Mouse (Mus musculus): ENCODE results near the gene Gak.

GRCm38 (mm10) chr5:108643674-108644073 is 14.1 kb upstream of the Gak start:
- TF ChIP-seq GATA1 (IDR thresholded peaks at IDR 0.05; ENCODE audit: borderline replicate concordance, low read length) = no peak
- no peak for TF ChIP-seq FLI1 (IDR thresholded peaks at IDR 0.05; ENCODE audit: low read length)
